Mouse (Mus musculus) forebrain, embryonic 11.5 days (tissue): Measurements from ENCODE around the gene Pex26. TPM values are rescaled to one million over a fixed set of nuclear protein-coding genes. Genes with fewer than 3 reads are reported as not detected.

Source experiments
- ATAC-seq: fragments of 200-750 bp; cut with Nextera tagmentation; replicated peaks from 2 replicates; pipeline ENCODE4 v1.8.0; 2017; ENCODE audit warnings: moderate TSS enrichment; ENCODE audit not compliant: low FRiP score
- DNase-seq: peaks from one replicate; pipeline ENCODE4 v3.0.0-alpha.2; 2017; ENCODE audit warnings: low spot score
- H3K27ac ChIP-seq: fragments of 300-500 bp; sonication (generic); 2 replicates; pipeline ENCODE4 v1.5.1; 2014; ENCODE audit warnings: low read depth, low read length
- H3K27me3 ChIP-seq: fragments of 300-500 bp; sonication (generic); 2 replicates; pipeline ENCODE4 v1.6.1; 2014; ENCODE audit warnings: mild to moderate bottlenecking, low read length, mixed read lengths; ENCODE audit not compliant: control insufficient read depth, insufficient read depth
- H3K36me3 ChIP-seq: fragments of 300-500 bp; sonication (generic); 2 replicates; pipeline ENCODE4 v1.6.1; 2014; ENCODE audit warnings: mild to moderate bottlenecking, low read length, moderate library complexity, mixed read lengths; ENCODE audit not compliant: control insufficient read depth, insufficient read depth
- H3K4me1 ChIP-seq: fragments of 300-500 bp; sonication (generic); replicated peaks from 2 replicates; pipeline ENCODE4 v1.6.1; 2014; ENCODE audit warnings: low read length, mixed read lengths; ENCODE audit not compliant: control insufficient read depth, insufficient read depth
- H3K4me2 ChIP-seq: fragments of 300-500 bp; sonication (generic); 2 replicates; pipeline ENCODE4 v1.6.1; 2014; ENCODE audit warnings: low read depth, mild to moderate bottlenecking, low read length, moderate library complexity, mixed read lengths; ENCODE audit not compliant: severe bottlenecking
- H3K4me3 ChIP-seq: fragments of 300-500 bp; sonication (generic); 2 replicates; pipeline ENCODE4 v1.5.1; 2014; ENCODE audit warnings: low read depth, low read length
- H3K9ac ChIP-seq: fragments of 300-500 bp; sonication (generic); 2 replicates; pipeline ENCODE4 v1.6.1; 2014; ENCODE audit warnings: low read length
- H3K9me3 ChIP-seq: fragments of 300-500 bp; sonication (generic); 2 replicates; pipeline ENCODE4 v1.6.1; 2016; ENCODE audit warnings: low read length, mixed read lengths; ENCODE audit not compliant: control insufficient read depth
- WGBS: fragments of 180-500 bp; shearing (Covaris S2); extraction: QIAGEN DNeasy Blood & Tissue Kit; methylation state at CpG from one replicate; pipeline ENCODE4 v1.1.7; 2014; 5-methylcytosine and 5-hydroxymethylcytosine counted together
- polyA plus RNA-seq: library from polyadenylated mRNA; unstranded; fragments of >200 nt; fragmentation: Nextera tagmentation; extraction: Ambion mirVana; gene quantifications from 2 replicates; pipeline ENCODE4 v1.2.1, GENCODE M21; 2014

Gene Pex26
- polyA plus RNA-seq, 1 experiment from 2014 or later, result 8.7 TPM

DNA sequence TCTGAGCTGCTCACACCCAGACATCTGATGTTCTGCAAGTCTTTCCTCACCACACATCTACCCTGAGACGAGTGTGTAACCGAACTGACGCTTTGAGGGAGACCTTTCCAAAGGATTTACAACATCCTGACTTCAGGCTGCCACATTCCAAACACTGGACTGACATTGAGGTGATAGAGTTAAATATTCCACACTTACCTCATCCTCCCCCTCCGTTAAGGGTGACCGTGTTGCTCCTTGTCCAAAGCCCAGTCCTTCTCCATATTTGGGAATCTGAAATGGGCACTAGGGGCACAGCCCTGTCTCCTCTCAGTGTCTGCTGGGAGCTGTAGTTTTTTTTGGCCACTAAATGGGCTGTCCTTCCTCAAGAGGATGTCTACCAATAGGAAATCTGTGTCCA is 10.0 kb upstream of the Pex26 start:
- no peaks in the 10 kb centered on the region for H3K9me3 ChIP-seq
- WGBS, result 85% methylated on average over 5 of the region's 5 CpGs
- no peak overlapping the region for H3K4me2 ChIP-seq
- no peak overlapping the region for H3K4me3 ChIP-seq
- H3K4me1 ChIP-seq, result no peaks in the 10 kb centered on the region
- H3K9ac ChIP-seq, result no peak overlapping the region
- no peaks in the 10 kb centered on the region for H3K36me3 ChIP-seq
- no peak overlapping the region for H3K27ac ChIP-seq
- ATAC-seq (no peak), DNase-seq (no peak)
- no peaks in the 10 kb centered on the region for H3K27me3 ChIP-seq

- no peak overlapping the region for H3K27ac ChIP-seq
- no peak overlapping the region for H3K4me2 ChIP-seq
- ATAC-seq, result no peak
- H3K27me3 ChIP-seq, result no peaks in the 10 kb centered on the region
- no peak for DNase-seq
- H3K4me3 ChIP-seq, result no peak overlapping the region
- no peak overlapping the region for H3K9ac ChIP-seq
- no peaks in the 10 kb centered on the region for H3K9me3 ChIP-seq
- no peaks in the 10 kb centered on the region for H3K36me3 ChIP-seq
- no peaks in the 10 kb centered on the region for H3K4me1 ChIP-seq
- 94% methylated on average over 6 of the region's 6 CpGs for WGBS
These were observed 8.7 kb upstream of the Pex26 start for GRCm38 (mm10) chr6:121174761-121175160.

GRCm38 (mm10) chr6:121176011-121176730 is 7.3 kb upstream of the Pex26 start:
- H3K4me3 ChIP-seq, result no peak overlapping the region
- no peaks in the 10 kb centered on the region for H3K27me3 ChIP-seq
- ATAC-seq, result no peak
- no peak for DNase-seq
- H3K9ac ChIP-seq, result no peak overlapping the region
- no peaks in the 10 kb centered on the region for H3K9me3 ChIP-seq
- H3K36me3 ChIP-seq, result no peaks in the 10 kb centered on the region
- no peak overlapping the region for H3K4me2 ChIP-seq
- H3K27ac ChIP-seq, result no peak overlapping the region
- no peaks in the 10 kb centered on the region for H3K4me1 ChIP-seq
- 54% methylated on average over 14 of the region's 14 CpGs for WGBS

GRCm38 (mm10) chr6:121176731-121177098 is 6.8 kb upstream of the Pex26 start:
- 79% methylated on average over 4 of the region's 4 CpGs for WGBS
- H3K4me1 ChIP-seq, result no peaks in the 10 kb centered on the region
- H3K4me3 ChIP-seq, result no peak overlapping the region
- no peak overlapping the region for H3K27ac ChIP-seq
- no peaks in the 10 kb centered on the region for H3K9me3 ChIP-seq
- no peaks in the 10 kb centered on the region for H3K36me3 ChIP-seq
- H3K27me3 ChIP-seq, result no peaks in the 10 kb centered on the region
- DNase-seq (no peak), ATAC-seq (no peak)
- H3K4me2 ChIP-seq, result no peak overlapping the region
- no peak overlapping the region for H3K9ac ChIP-seq

DNA sequence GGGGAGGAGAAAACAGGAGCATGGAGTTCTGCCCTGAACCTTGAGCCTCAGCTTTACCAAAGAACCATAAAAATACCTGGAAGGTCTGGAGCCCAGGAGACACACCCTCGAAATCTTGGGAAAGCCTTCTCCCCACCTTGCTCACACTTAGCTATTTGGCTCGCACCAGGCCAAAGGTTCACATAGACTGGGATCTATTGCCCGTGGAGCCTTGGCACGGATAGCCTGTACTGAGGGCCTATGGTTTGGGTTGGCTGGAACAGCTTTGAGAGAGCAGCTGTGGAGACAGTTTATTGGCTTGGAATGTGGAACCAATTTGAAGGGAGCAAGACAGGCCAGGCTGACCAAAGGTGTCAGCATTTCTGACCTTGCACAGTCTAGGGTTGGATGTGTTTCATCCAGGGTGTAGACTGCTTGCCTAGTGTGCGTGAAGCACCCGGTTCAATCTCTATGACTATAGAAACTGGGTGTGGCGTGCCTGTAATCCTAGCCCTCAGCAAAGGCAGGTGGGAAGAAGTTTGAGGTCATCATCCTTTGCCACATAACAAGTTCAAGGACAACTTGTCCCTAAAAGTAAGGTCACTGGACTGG is 6.3 kb upstream of the Pex26 start:
- Histone ChIP-seq H3K4me2 (no peak overlapping the region), H3K27me3 (no peaks in the 10 kb centered on the region), H3K36me3 (no peaks in the 10 kb centered on the region), H3K4me3 (no peak overlapping the region), H3K9ac (no peak overlapping the region), H3K27ac (no peak overlapping the region), H3K4me1 (no peaks in the 10 kb centered on the region), H3K9me3 (no peaks in the 10 kb centered on the region)
- ATAC-seq, result no peak
- WGBS, result 86% methylated on average over 7 of the region's 7 CpGs
- DNase-seq, result no peak

GRCm38 (mm10) chr6:121178700-121179358 is 4.6 kb upstream of the Pex26 start:
- 60% methylated on average over 7 of the region's 7 CpGs for WGBS
- no peaks in the 10 kb centered on the region for H3K27me3 ChIP-seq
- no peak overlapping the region for H3K9ac ChIP-seq

DNA sequence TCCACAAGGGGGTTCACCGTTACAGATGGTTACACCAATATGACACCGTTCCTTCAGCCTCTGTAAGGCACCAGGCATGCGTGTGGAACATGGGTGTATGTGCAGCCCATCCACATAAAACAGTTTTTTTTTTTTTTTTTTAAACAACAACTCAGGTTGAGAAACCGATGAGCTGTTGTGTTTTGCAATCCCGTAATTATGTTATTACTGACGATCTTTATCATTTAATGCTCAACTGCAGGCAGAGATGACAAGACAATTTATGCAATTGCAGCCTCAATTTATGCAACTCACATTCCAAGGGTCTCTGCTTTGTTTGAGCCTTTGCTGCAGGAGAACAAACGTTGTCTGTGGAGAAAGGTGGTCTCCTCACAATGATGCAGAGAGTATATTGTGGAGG is 3.6 kb upstream of the Pex26 start:
- DNase-seq (no peak), ATAC-seq (no peak)
- no peak overlapping the region for H3K27ac ChIP-seq
- H3K9me3 ChIP-seq, result no peaks in the 10 kb centered on the region
- peaks cover 5% of the 10 kb centered on the region; the same call in 1 of the 2 replicates for H3K4me1 ChIP-seq
- H3K27me3 ChIP-seq, result no peaks in the 10 kb centered on the region
- H3K4me3 ChIP-seq, result no peak overlapping the region
- no peak overlapping the region for H3K9ac ChIP-seq
- H3K36me3 ChIP-seq, result no peaks in the 10 kb centered on the region
- no peak overlapping the region for H3K4me2 ChIP-seq
- WGBS, result 80% methylated on average over 7 of the region's 7 CpGs

More at GRCm38 (mm10) chr6:121178700-121179358, 4.6 kb upstream of the Pex26 start:
- H3K4me1 ChIP-seq, result no peaks in the 10 kb centered on the region
- no peak overlapping the region for H3K4me3 ChIP-seq
- DNase-seq (peak; percentile 62), ATAC-seq (no peak)
- H3K27ac ChIP-seq, result no peak overlapping the region
- H3K36me3 ChIP-seq, result no peaks in the 10 kb centered on the region
- H3K4me2 ChIP-seq, result no peak overlapping the region
- no peaks in the 10 kb centered on the region for H3K9me3 ChIP-seq

DNA sequence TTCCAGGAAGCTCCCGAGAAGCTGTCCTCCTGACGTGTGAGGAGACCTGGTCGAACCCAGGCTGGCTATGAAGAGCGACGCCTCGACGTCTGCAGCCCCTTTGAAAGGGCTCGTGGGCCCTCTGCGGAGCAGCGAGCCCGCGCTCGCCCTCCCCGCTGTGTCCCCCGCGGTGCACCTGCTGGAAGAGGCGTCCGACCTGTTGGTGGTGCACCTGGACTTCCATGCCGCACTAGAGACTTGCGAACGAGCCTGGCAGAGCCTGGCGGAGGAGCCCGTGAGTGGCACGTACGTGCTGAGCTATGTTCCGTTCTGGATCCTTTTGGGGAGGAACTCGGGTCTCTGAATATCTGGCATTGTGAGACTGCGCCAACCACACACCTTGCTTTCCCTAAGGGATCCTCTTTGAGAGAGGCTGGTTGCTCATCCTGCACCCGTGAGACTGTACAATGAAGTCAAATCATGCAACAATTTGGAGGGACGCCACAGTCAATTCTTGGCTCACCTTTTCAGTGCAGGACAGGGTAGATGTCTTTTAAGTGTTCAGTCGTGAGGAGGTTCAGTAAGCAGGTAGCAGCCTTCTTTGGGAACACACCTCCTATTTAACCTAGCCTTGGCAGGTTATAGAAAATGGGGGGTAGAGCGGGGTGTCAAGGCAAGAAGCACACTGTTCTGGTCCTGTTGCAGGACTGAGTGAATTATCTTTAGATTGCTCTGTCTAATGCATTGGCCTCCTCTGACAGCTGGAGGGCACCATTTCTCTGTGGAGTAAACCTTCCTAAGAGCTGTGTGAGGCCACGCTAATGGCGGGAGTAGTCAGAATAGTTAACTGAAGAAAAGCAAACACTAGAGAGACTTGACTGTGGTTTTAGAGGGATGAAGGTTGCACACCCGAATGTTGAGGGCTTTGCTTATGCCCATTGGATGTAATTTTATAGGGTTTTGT is 1.0 kb downstream of the Pex26 start:
- 4% methylated on average over 35 of the region's 35 CpGs for WGBS
- Histone ChIP-seq H3K27ac (no peak overlapping the region), H3K27me3 (no peaks in the 10 kb centered on the region), H3K9ac (peak overlapping the region; percentile 65), H3K4me2 (peak overlapping the region; percentile 73), H3K9me3 (no peaks in the 10 kb centered on the region), H3K4me1 (peaks cover 5% of the 10 kb centered on the region; the same call in 1 of the 2 replicates), H3K36me3 (no peaks in the 10 kb centered on the region), H3K4me3 (peak overlapping the region; percentile 60)
- ATAC-seq (peak; percentile 56), DNase-seq (peak; percentile 63)
